Mouse (Mus musculus) ES-CJ7 (cell line): ENCODE data around the gene Cd300a.
A peak's percentile ranks its signal among the peaks of the same experiment; 100 is the strongest.
"Not testable (repeated sequence)": the region's sequence is repeated elsewhere in the genome, so short reads cannot be mapped to it uniquely, and the experiment has no call there.

Source experiments
- DNase-seq: peaks from one replicate; pipeline ENCODE4 v3.0.0; 2011; ENCODE audit warnings: low read depth, low spot score

Cd300a gene

DNA sequence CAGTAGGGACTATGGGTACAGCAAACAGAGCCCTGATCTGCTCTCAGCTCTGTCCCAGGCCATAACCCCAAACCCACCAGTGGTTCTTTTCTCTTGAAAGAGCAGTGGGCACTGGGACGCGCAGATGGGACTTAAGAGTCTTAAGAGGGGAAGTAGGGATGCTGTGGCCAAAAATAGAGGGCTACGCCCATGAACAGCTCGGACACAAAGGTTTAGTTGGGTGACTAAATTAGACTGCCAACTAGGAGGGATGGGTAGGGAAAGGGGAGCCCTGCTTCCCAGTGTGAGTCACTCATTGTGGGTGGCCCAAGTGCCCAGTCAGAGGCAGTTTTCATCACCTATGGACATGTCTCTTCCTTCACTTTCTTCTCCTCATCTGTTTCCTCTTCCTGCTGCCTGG is 13.4 kb downstream of the Cd300a start:
- no peak for DNase-seq

- DNase-seq: no peak
Measured at GRCm38 (mm10) chr11:114907567-114907966, 17.7 kb downstream of the Cd300a start.

DNA sequence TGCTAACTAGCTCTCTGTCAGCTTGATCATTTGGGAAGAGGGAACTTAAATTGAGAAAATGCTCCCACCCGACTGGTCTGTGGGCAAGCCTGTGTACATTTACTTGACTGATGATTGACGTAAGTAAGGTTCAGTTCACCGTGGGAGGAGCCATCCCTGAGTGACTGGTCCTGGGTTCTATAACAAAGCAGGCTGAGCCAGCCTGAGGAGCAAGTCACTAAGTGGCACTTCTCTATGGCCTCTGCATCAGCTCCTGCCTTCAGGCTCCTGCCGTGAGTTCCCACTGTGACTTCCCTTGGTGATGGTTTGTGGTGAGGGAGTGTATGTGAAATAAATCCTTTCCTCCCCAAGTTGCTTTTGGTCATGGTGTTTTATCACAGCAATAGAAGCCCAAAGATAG is 18.2 kb downstream of the Cd300a start:
- no peak for DNase-seq

DNA sequence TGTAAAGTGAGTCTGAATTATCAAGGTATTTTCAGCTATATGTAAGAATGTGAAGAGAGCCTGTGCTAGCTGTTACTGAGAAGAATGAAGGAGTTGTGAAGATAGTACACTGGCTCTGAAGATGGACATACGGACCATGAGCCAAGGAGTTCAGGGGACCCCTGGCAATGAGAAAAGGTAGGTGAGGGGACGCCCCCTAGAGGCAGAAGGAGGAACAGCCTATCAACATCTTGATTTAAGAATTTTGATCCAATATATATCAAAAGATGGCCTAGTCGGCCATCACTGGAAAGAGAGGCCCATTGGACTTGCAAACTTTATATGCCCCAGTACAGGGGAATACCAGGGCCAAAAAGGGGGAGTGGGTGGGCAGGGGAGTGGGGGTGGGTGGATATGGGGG is 19.7 kb downstream of the Cd300a start:
- not testable (repeated sequence) for DNase-seq

- DNase-seq: peak; percentile 77
Measured at GRCm38 (mm10) chr11:114912847-114913246, 23.0 kb downstream of the Cd300a start.

DNA sequence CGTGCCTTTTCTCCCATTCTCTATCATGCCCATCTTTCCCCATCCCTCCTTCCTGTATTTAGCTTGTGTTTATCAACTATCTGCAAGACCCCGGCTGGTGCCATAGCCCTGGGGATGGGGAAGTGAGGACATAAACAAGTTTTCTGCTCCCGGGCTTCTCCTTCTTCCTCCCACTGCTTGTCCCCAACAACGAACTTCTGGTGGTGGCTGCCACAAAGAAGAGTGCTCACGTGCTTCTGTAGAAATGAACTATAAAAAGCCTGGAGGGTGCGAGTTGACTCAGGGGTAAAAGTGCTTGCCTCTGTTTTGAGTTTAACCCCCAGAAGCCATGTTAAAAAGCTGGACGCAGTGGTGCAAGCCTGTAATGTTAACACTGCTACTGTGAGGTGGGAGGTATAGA is 25.1 kb downstream of the Cd300a start:
- DNase-seq: no peak

- no peak for DNase-seq
Measured at GRCm38 (mm10) chr11:114917120-114917519, 27.3 kb downstream of the Cd300a start.

GRCm38 (mm10) chr11:114922439-114922838 is 32.6 kb downstream of the Cd300a start:
- DNase-seq: no peak

- peak; percentile 82 for DNase-seq
Measured at GRCm38 (mm10) chr11:114923961-114924360, 34.1 kb downstream of the Cd300a start.

- no peak for DNase-seq
Measured at GRCm38 (mm10) chr11:114929581-114929980, 39.7 kb downstream of the Cd300a start.

DNA sequence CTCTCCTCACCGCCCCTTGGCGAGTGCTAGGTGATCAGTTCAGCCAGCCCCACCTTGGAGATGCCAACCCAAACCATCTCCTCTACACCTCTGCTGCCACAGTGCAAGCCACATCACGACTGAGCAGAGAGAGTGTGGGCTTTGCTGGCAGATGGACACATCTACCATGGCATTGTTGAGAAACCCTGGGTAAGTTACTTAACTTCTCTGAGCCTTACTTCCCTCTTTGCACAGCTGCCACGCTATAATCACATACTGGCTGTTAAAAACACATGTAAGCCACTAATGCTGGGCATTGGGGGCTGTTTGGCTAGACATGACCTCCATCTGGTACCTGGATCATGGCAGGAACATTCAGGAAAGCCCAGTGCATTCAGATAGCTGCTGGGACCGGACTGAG is 41.2 kb downstream of the Cd300a start:
- no peak for DNase-seq

GRCm38 (mm10) chr11:114933591-114933990 is 43.8 kb downstream of the Cd300a start:
- DNase-seq: no peak

- no peak for DNase-seq
Measured at GRCm38 (mm10) chr11:114934144-114934543, 44.3 kb downstream of the Cd300a start, which contains the start of gene Cd300lb. Cd300lb (minus strand) TSS chr11:114934386.
